Mouse (Mus musculus) ES-E14 (cell line): ENCODE measurements at regions not wholly inside any gene's neighbourhood (a gene's known extent, or its start where the extent isn't known, plus 50 kb on each side); places are given as distances from the start of the nearest gene placed in this dataset.

Experiments used
- DNase-seq: peaks from one replicate; pipeline ENCODE4 v3.0.0-alpha.2; 2013; ENCODE audit warnings: low read depth, low spot score
- H3K27ac ChIP-seq: 2 replicates; pipeline ENCODE4 v1.5.1; 2012; ENCODE audit warnings: low read depth, mild to moderate bottlenecking, low read length, moderate library complexity, mixed read lengths; ENCODE audit not compliant: poor library complexity, insufficient read depth, severe bottlenecking
- H3K36me3 ChIP-seq: 2 replicates; pipeline ENCODE4 v1.6.1; 2012; ENCODE audit warnings: mild to moderate bottlenecking, low read length, moderate library complexity, mixed read lengths; ENCODE audit not compliant: control insufficient read depth, poor library complexity, insufficient read depth, severe bottlenecking
- H3K4me1 ChIP-seq, 2 experiments: fragments of 150-350 bp in 1 of 2; sonication (generic) in 1 of 2; 2 replicates each; pipeline ENCODE4 v1.6.1; 2012; ENCODE audit warnings: low read length in 2 of 2, mild to moderate bottlenecking in 1 of 2, mixed read lengths in 1 of 2; ENCODE audit not compliant: control insufficient read depth in 2 of 2, insufficient read depth in 2 of 2, poor library complexity in 1 of 2
- H3K4me3 ChIP-seq, 2 experiments: fragments of 150-350 bp in 1 of 2; sonication (generic) in 1 of 2; 2 replicates each; pipeline ENCODE4 v1.5.1; 2012; ENCODE audit warnings: low read length in 2 of 2, low read depth in 1 of 2, mild to moderate bottlenecking in 1 of 2, mixed read lengths in 1 of 2; ENCODE audit not compliant: insufficient read depth in 1 of 2, poor library complexity in 1 of 2, severe bottlenecking in 1 of 2
- H3K9ac ChIP-seq: 2 replicates; pipeline ENCODE4 v1.6.1; 2012; ENCODE audit warnings: low read depth, mild to moderate bottlenecking, low read length, mixed read lengths; ENCODE audit not compliant: poor library complexity, insufficient read depth, severe bottlenecking
- H3K9me3 ChIP-seq: fragments of 150-350 bp; sonication (generic); 2 replicates; pipeline ENCODE4 v1.6.1; 2012; ENCODE audit warnings: low read depth, mild to moderate bottlenecking, low read length; ENCODE audit not compliant: control insufficient read depth, insufficient read depth
- CHD2 ChIP-seq: IDR thresholded peaks from 2 replicates; pipeline ENCODE4 v1.6.1; 2014; ENCODE audit warnings: mild to moderate bottlenecking, low read depth, low read length, inconsistent platforms
- HCFC1 ChIP-seq: IDR thresholded peaks from 2 replicates; pipeline ENCODE4 v1.6.1; 2012; ENCODE audit warnings: low read length, inconsistent platforms, borderline replicate concordance; ENCODE audit not compliant: insufficient read depth
- MAFK ChIP-seq: IDR thresholded peaks from 2 replicates; pipeline ENCODE4 v1.6.1; 2014; ENCODE audit warnings: mild to moderate bottlenecking, low read depth, low read length, inconsistent platforms; ENCODE audit not compliant: insufficient read depth
- ZC3H11A ChIP-seq: IDR thresholded peaks from 2 replicates; pipeline ENCODE4 v1.6.1; 2012; ENCODE audit warnings: low read depth, mild to moderate bottlenecking, inconsistent platforms, low read length, borderline replicate concordance
- ZNF384 ChIP-seq: IDR thresholded peaks from 2 replicates; pipeline ENCODE4 v1.6.1; 2012; ENCODE audit warnings: low read depth, low read length, inconsistent platforms
- in situ Hi-C, 2 experiments: fragments of 600-800 bp; cut with MboI; formaldehyde crosslinking; loops; one replicate each; pipeline ENCODE4 v1.15.1; 2025; ENCODE audit warnings: low sequenced_read_pairs in 2 of 2, inconsistent platforms in 1 of 2; ENCODE audit not compliant: unreplicated experiment in 2 of 2

DNA sequence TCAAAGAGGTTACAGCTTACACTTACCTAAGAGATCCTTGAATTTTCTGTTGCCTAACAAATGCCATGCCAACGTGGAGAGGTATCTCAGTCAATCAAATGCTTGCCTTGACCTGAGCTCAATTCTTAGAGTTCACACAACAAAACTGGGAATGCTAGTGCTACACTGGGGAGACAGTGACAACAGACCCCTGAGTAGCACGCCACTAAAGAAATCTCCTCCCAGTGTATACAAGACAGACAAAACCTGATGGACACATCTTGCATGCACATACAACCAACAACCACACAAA, 91.8 kb downstream of the A730009L09Rik start:
- Histone ChIP-seq H3K27ac (no peak overlapping the region), H3K4me1 (no peaks in the 10 kb centered on the region), H3K4me3 (no peak overlapping the region), H3K9ac (no peak overlapping the region), H3K36me3 (no peaks in the 10 kb centered on the region), H3K9me3 (no peaks in the 10 kb centered on the region)
- DNase-seq = no peak
- in situ Hi-C loops = no loop called here
- TF ChIP-seq CHD2 (no peak), ZNF384 (no peak), HCFC1 (no peak)

DNA sequence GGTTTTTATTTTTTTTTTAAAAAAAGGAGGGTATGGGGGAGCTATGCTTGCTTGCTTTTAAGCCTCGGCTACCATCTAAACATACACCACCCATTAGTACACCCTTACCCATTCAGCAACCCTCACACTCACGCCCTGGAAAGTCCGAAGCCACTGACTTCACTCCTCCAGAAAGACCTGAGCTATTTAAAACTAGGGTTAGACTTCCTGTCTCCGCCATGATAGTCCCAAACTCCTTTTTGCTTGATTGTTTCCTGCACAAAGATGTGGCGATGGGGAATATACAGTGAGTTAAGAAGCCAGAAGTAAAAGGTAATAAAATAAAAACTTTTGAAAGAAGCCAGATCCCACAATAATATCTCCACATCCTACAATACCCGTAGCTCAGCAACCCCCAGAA, 92.6 kb downstream of the A730009L09Rik start:
- DNase-seq = no peak
- no peaks in the 10 kb centered on the region for H3K9me3 ChIP-seq
- TF ChIP-seq CHD2 (no peak), HCFC1 (no peak), MAFK (no peak), ZC3H11A (no peak), ZNF384 (no peak)
- no peak overlapping the region for H3K9ac ChIP-seq
- H3K4me3 ChIP-seq = no peak overlapping the region
- H3K4me1 ChIP-seq = no peaks in the 10 kb centered on the region
- in situ Hi-C loops = no loop called here
- no peaks in the 10 kb centered on the region for H3K36me3 ChIP-seq
- no peak overlapping the region for H3K27ac ChIP-seq

DNA sequence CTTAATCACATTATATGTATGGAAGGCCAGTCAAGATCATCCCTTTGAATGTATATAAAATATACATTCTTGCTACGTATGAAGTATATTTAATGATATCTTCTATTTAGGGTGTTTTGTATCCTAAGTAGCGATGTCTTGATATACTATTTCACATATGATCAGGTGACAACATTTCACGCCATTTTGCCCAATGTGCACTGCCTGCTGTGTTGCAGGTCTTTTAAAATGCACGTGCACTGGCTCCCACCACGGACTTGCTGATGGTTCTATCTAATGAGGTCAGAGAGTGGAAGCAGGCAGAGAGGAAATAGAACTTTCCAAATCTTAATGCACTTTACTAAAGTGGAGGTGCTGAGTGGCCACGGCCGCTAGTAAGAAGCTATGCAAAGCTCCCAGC, 100.8 kb downstream of the A730009L09Rik start:
- H3K9ac ChIP-seq = no peak overlapping the region
- H3K27ac ChIP-seq = no peak overlapping the region
- no peaks in the 10 kb centered on the region for H3K9me3 ChIP-seq
- no peaks in the 10 kb centered on the region for H3K4me1 ChIP-seq
- no peaks in the 10 kb centered on the region for H3K36me3 ChIP-seq
- no peak for DNase-seq
- in situ Hi-C loops = no loop called here
- TF ChIP-seq ZC3H11A (no peak), ZNF384 (no peak), CHD2 (no peak), HCFC1 (no peak), MAFK (no peak)
- H3K4me3 ChIP-seq = no peak overlapping the region

DNA sequence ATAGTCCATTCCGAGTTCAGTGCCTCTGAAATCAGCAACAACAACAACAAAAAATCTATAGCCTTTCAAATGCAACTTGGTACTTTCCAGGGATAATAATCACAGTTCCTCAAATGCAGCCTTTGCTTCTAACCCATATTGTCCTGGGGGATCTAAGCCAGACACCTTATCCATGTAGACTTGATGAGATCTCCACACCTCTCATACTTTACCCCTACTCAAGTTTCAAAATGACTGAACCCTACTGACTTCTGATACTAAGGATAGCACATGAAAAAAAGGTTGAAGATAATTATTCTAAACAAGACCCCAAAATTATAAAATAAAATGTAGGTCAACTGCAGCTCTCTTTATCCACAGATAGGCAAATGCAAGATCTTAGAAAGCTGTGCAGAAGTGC, 101.2 kb downstream of the A730009L09Rik start:
- H3K27ac ChIP-seq = no peak overlapping the region
- H3K9me3 ChIP-seq = no peaks in the 10 kb centered on the region
- H3K36me3 ChIP-seq = no peaks in the 10 kb centered on the region
- H3K9ac ChIP-seq = no peak overlapping the region
- H3K4me1 ChIP-seq = no peaks in the 10 kb centered on the region
- no peak for TF ChIP-seq HCFC1
- no peak for TF ChIP-seq MAFK
- TF ChIP-seq ZC3H11A = no peak
- no peak for TF ChIP-seq ZNF384
- no peak for TF ChIP-seq CHD2
- no peak for DNase-seq
- no peak overlapping the region for H3K4me3 ChIP-seq
- in situ Hi-C loops = no loop called here

DNA sequence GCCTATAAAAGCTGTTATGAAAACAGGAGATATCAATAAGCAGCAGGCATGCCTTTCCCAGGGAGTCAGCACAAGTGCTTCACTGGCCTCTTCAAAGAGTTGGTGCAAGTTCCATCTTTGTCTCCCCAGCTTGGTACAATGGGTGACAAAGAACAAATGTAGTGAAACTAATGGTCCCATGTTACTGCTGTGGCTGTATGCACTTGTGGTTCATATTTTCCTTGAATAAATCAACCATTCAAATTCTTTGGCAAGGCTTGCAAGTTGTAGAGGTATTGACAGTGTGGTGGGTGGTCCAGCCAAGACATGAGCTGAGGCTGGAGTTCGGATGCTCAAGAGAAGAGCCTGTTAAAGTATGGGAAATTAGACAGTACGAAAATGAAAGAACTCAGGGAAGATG, 103.5 kb downstream of the A730009L09Rik start:
- no peak overlapping the region for H3K27ac ChIP-seq
- no peak for DNase-seq
- H3K4me3 ChIP-seq = no peak overlapping the region
- in situ Hi-C loops = no loop called here
- no peak overlapping the region for H3K9ac ChIP-seq
- H3K4me1 ChIP-seq = no peaks in the 10 kb centered on the region
- no peak for TF ChIP-seq ZC3H11A
- TF ChIP-seq HCFC1 = no peak
- no peak for TF ChIP-seq ZNF384
- no peak for TF ChIP-seq MAFK
- TF ChIP-seq CHD2 = no peak
- H3K36me3 ChIP-seq = no peaks in the 10 kb centered on the region
- H3K9me3 ChIP-seq = no peaks in the 10 kb centered on the region
